Mouse (Mus musculus) thymus, postnatal 36 days (tissue): Measurements from ENCODE around the gene Egf.

Source experiments
- DNase-seq, 2 experiments: peaks; one replicate each; pipeline ENCODE4 v3.0.0; 2022; ENCODE audit warnings: mixed read lengths in 2 of 2

Egf gene

DNA sequence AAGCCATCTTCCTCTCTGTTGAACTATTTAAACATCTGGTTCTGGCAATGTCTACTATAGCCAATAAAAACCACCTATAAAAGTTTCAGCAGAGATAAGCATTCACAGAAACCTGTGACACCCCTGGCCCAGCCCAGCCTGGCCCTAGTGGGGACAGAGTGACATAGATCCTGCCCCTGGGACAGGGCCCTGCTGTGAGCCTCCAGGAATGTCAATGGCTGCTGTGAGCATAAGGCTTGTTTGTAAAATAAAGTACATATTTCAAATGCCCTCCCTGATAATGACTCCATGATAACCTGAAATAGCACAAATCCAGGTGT is 104.9 kb downstream of the Egf start:
- no peak for DNase-seq

DNA sequence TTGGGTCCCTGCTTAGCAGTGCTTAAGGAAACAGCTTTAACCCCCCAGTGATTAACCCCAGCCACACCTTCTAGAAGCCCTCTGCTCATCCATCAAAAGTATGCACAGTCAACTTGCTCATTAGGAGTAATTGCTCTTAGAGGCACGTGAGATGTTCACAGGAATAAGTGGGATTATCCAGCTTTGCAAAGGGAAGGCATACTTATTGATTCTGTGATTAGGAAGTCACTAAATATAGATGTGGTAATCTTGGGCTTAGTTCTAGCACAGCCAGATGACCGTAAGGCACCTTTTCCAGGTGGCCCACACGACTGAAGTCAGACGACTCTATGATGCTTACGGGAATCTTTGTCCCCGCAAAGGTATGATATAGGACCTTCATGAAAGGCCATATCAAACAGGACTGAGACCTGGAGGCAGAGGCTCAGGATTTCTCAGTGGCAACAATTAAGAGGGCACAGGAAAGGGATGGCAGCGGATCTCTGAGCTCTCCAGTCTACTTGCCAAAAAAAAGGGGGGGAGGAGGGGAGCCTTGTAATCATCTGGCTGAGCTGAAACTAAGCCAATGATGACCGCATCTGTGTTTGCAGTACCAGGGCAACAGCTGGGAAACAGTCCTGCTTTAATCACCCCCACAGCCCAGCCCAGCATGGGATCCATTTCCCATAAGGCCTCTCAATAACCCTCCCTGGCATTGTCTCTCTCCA is 105.4 kb downstream of the Egf start:
- DNase-seq: no peak

DNA sequence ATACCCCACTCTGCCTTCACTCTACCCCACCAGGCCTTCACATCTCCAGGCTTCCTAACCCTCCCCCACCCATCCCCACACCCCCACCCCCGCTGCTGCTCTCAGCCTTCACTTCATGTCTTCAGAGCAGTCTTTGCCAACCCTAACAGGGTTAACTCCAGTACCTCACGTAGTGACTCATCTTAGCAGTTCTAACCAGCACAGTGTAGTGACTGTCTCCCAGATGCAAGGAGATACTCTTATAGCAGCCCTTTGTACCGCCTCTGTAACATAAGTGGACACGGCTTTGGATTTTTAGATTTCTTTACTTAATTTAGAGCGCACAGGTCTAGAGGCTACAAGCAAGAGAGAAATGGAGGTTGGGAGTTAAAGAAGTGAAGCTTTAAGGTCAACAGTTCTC is 106.5 kb downstream of the Egf start:
- DNase-seq: no peak

DNA sequence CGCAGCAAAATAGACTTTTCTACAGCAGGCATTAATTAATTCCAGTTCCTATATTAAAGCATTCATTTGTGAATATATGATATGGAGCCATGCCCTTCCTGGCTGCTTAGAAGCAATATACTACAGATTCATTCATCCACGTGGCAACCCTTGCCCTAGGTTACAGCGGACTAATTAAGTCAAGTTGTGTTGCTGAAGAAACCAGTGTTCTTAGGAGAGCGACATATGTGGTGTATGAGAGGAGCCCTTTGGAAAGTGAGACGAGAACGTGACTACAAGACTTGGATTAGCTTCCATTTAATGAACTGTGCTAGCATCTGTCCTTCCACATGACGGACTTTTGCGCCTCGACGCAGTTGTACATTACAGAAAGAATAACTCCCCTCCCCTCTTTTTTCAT is 107.8 kb downstream of the Egf start:
- no peak for DNase-seq

DNA sequence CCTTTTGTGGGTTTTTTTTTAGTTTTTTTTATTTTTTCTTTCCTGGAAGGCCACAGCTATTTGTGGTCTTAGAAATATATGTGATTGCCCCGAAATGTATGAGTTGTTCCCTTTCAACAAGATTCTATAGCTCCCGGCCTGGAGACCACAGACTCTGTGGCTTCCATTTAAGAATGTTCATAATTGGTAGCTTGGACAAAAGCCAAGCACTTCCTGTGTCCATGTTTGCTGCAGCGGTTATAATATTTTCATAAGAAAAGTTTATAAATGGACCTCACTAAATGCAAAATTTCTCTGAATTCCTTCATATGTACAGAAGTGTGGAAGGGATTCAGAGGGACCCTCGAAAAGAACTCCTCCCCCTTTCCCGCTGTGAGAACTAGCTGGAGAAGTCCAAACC is 108.3 kb downstream of the Egf start:
- DNase-seq: no peak

DNA sequence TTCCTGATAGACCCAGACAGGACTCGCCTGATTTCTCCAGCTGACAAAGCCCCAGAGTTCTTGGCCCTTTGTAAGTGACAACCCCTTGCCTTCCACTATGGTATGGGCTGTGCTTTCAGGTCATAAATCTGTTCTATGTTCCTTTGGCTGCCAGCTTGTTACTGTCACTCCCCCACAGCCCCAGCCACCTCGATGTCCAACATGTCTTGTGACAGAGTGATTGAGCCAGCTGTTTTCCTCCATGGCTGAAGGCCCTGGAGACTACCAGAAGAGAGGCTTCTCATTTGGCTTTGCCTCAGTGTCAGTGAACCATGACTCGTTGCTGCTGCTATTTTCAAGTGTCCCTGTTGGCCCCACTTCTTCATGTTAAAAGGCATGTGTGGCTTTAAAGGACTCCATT is 109.7 kb downstream of the Egf start:
- no peak for DNase-seq

DNA sequence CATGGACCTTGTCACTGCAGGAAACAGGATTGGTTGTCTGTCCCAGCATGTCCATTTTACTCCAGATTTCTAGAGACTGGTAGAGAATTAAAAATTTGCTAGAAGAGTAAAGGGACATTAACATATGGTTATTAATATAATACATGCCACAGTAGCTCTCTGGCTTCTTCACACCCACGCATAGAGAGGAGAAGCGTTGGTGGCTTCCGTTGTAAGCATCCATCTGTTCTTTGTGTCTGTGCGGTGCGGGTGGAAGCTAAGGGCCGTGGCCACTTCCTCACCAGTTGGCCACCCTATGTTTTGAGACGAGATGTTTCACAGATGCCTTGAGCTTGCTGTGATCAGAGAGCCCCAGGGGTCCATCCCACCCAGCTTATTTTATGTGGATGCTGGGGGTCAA is 113.5 kb downstream of the Egf start:
- no peak for DNase-seq

DNA sequence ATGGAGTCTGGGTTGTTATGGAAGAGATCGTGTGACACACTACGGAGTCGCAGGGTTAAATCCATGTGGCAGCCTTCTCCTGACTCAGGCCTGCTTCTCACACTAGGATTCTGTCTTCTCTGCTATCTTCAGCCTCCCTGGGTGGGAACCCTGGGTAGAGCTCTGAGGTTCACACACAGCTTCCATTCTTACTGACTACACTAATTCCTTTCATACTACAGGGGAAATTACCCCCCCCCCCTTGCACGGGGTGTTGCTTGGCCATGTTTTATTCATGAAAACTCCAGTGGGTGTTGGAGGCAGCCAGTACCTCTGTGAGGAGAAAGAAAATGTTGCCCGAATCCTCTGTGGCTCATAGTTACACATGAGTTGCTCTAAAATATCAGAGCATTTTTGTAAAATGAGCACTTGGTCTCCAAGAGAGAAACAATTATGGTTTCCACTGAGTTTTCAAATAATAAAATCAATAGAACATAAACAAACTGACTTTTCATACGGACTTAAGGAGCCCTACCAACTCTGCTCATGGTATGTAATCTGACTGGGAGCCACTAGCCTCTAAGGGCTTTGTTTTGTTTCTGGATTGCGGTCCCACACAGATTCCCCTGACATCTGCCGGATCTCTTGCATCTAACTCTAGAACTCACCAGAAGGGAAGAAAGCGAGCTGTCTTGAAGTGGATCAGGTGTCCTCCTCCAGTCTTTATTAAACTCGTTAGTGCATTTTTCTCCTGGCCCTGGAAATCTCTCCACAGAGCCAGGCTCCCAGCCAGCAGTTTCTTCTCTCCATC is 114.7 kb downstream of the Egf start:
- no peak for DNase-seq

DNA sequence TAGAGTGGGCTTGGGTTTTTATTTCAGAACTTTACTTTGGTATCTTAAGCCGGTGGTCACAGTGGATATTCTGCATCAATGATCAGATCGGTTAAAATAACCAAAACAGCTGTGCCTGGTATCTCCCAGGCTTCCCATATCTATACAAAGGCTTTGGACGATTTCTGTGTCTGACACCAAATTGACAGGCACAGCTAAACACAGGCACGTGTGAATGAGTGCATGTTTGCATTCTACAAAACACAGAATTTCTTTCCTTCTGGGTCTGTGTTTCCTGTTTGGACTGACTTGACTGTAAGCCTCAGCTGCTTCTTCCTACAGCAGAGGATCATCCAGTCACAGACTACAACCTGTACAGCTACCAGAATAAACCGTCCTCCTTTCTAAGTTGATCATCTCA is 115.4 kb downstream of the Egf start:
- DNase-seq: no peak

DNA sequence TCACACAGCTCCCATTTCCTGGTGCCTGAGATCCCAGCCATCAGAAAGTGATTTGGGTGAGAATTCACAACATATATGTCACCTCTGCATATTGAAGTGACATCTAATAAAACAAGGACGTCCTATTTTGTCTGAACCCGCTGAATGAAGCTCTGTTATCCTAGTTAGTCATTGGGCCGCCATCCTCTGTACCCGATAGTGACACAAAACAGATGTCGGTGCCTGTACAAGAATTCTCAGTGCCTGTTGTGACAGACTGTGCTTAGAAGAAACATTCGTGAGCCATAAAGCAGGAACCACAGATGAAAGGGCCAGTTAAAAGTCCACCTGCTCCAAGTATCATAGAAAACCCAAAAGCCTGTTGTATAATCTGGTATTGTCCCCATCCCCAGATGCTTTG is 117.7 kb downstream of the Egf start:
- no peak for DNase-seq

DNA sequence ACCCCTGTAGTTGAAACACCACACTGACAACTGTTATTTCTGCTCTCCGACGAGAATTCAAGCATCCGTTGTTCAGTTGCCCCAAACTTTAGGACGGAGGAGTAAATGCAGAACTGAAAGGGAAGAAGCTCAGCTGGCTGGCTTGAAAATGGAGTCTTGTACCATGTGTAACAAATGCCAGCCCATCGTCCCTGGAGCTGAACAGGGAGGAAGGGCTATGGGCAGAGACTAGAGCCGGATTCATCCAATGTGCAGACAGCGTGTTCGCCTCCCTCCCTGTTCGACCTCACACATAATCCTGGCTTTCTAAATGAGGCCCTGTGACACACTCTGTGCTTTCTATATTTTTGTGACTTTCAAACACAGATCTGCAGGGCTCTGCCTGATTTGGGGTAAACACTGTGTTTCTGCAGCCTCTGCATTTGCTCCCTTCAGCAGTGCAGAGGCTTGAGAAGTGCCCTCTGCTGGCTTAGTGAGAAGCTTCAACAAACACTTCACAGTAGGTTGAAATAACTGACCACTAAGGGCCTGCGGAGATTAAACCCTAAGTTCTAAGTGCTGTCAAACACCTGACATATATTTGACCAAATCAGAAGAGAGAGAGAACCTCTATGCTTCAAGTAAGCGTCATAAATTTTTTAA is 120.7 kb downstream of the Egf start:
- DNase-seq: peak in 1 of 2 experiments; percentile 19

DNA sequence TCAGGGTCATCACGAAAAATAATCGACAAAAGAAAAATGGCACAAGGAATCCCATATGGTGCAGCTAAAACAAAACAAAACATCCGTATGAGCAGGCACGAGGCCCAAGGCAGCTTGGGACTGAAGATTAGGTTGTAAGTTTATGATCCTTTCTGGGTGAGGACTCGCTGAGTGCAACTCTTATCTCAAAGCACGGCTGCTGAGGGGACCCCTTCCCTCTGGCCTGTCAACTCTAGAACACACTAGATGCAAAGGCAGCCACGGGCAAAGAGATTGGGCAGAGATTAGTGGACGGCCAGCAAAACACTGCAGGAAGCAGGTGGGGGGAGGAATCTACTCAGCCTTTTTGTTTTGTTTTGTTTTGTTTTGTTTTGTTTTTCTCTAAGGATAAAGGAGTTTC is 121.6 kb downstream of the Egf start:
- no peak for DNase-seq

DNA sequence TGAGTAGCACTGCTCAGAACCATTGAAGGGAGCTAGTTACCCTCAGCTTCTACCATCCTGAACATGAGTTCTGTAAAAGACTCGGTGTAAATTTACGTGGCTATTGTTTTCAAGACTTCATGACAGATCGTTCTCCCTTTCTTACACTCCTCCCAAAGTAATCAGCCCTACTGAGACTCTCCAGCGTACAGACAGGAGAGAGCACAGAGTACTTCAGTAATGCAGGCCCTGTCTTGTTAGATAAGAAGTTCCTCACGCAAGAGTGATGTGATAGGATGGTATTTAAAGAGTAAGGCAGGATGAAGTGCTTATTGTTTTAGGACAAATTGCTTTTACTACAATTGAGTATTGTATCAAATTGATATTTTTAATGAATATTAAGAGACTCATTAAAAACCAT is 123.3 kb downstream of the Egf start:
- DNase-seq: no peak

DNA sequence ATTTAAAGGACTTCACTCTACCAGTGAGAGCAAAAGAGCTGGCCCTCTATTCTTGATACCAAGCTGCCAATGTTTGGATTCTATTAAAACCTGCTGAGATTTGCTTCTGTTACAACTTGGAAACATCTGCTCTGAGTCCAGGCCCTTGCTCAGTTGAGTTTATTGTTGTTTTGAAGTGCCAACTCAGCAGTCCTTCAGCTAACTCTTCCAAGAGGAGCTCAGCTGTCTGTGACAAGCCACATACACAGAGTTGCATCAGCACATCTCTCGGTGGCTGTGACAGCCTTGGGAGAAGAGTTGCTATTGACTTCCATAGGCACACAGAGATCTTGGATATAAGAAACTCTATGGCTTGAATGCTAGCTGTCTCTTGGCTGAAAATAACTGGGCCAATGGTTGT is 124.1 kb downstream of the Egf start:
- no peak for DNase-seq
